Mouse (Mus musculus) layer of hippocampus, postnatal 25 days (tissue): ENCODE measurements around the gene Smim4. TPM values are rescaled to one million over a fixed set of nuclear protein-coding genes. Genes with fewer than 3 reads are reported as not detected.

Experiments
- total RNA-seq, 2 experiments: library from RNA; stranded (reverse); gene quantifications; 2 replicates each; pipeline ENCODE4 v1.2.3; 2021

Smim4 gene
- total RNA-seq, 2 experiments from 2014 or later, result 28.6 to 29.6 TPM

Other genes starting within 250 kb of the Smim4 start
- 1 to 10 TPM; 1.3 TPM for gene Mustn1, start 249.8 kb downstream of the Smim4 start, total RNA-seq
- not detected for gene Itih4, start 242.5 kb downstream of the Smim4 start, total RNA-seq
- 10 to 100 TPM; 25.4 to 25.7 TPM for gene Itih3, start 205.2 kb downstream of the Smim4 start, total RNA-seq
- not detected for gene Itih1, start 185.7 kb downstream of the Smim4 start, total RNA-seq
- 10 to 100 TPM; 16.9 to 17.0 TPM for gene Nek4, start 177.6 kb downstream of the Smim4 start, total RNA-seq
- 10 to 100 TPM; 35.7 to 49.0 TPM for gene Glt8d1, start 127.6 kb downstream of the Smim4 start, total RNA-seq
- 100 to 1,000 TPM; 171 to 189 TPM for gene Spcs1, start 127.3 kb downstream of the Smim4 start, total RNA-seq
- 10 to 100 TPM; 55.3 to 59.0 TPM for gene Pbrm1, start 109.8 kb downstream of the Smim4 start, total RNA-seq
- gene Gnl3, start 109.8 kb downstream of the Smim4 start, total RNA-seq, result 10 to 100 TPM; 36.0 to 57.6 TPM
- 10 to 100 TPM; 12.8 to 17.9 TPM for gene Nt5dc2, start 2.1 kb upstream of the Smim4 start, total RNA-seq
- gene Stab1, start 39.7 kb upstream of the Smim4 start, total RNA-seq, result 10 to 100 TPM; 13.9 to 17.5 TPM
- gene Tnnc1, start 79.4 kb upstream of the Smim4 start, total RNA-seq, result 1 to 10 TPM; 2.2 to 3.1 TPM
- gene Nisch, start 88.0 kb upstream of the Smim4 start, total RNA-seq, result 100 to 1,000 TPM; 431 to 467 TPM
- 1 to 10 TPM; 4.4 to 5.0 TPM for gene Sema3g, start 88.9 kb upstream of the Smim4 start, total RNA-seq
- 1 to 10 TPM; 3.6 to 4.1 TPM for gene Phf7, start 122.4 kb upstream of the Smim4 start, total RNA-seq
- gene Bap1, start 122.5 kb upstream of the Smim4 start, total RNA-seq, result 100 to 1,000 TPM; 127 to 131 TPM
- gene Dnah1, start 194.9 kb upstream of the Smim4 start, total RNA-seq, result 1 to 10 TPM; 4.4 TPM
- gene Capn7, start 207.7 kb upstream of the Smim4 start, total RNA-seq, result 10 to 100 TPM; 36.8 to 40.1 TPM